Mouse (Mus musculus) kidney, embryonic 15.5 days (tissue): ENCODE measurements around the gene Slc12a8. TPM values are rescaled to one million over a fixed set of nuclear protein-coding genes. Genes with fewer than 3 reads are reported as not detected.

ENCODE experiments used
- ATAC-seq: fragments of 200-750 bp; cut with Nextera tagmentation; replicated peaks from 2 replicates; pipeline ENCODE4 v1.8.0; 2017; ENCODE audit warnings: moderate TSS enrichment; ENCODE audit not compliant: low FRiP score
- H3K27ac ChIP-seq: fragments of 300-500 bp; sonication (generic); 2 replicates; pipeline ENCODE4 v1.5.1; 2015; ENCODE audit warnings: mild to moderate bottlenecking, inconsistent platforms
- H3K27me3 ChIP-seq: fragments of 300-500 bp; sonication (generic); 2 replicates; pipeline ENCODE4 v1.6.1; 2015; ENCODE audit warnings: inconsistent platforms
- H3K36me3 ChIP-seq: fragments of 300-500 bp; sonication (generic); 2 replicates; pipeline ENCODE4 v1.6.1; 2015; ENCODE audit warnings: inconsistent platforms
- H3K4me1 ChIP-seq: fragments of 300-500 bp; sonication (generic); 2 replicates; pipeline ENCODE4 v1.6.1; 2015; ENCODE audit warnings: inconsistent platforms
- H3K4me2 ChIP-seq: fragments of 300-500 bp; sonication (generic); 2 replicates; pipeline ENCODE4 v1.6.1; 2015; ENCODE audit warnings: moderate library complexity, mild to moderate bottlenecking, inconsistent platforms
- H3K4me3 ChIP-seq: fragments of 300-500 bp; sonication (generic); replicated peaks from 2 replicates; pipeline ENCODE4 v1.5.1; 2015; ENCODE audit warnings: mild to moderate bottlenecking, inconsistent platforms
- H3K9ac ChIP-seq: fragments of 300-500 bp; sonication (generic); 2 replicates; pipeline ENCODE4 v1.6.1; 2015; ENCODE audit warnings: mild to moderate bottlenecking, inconsistent platforms
- H3K9me3 ChIP-seq: fragments of 300-500 bp; sonication (generic); replicated peaks from 2 replicates; pipeline ENCODE4 v1.6.1; 2016; ENCODE audit warnings: inconsistent platforms
- WGBS: fragments of 180-500 bp; shearing (Covaris S2); methylation state at CpG from one replicate; pipeline ENCODE4 v1.1.7; 2015; ENCODE audit warnings: mixed read lengths; 5-methylcytosine and 5-hydroxymethylcytosine counted together
- polyA plus RNA-seq: library from polyadenylated mRNA; unstranded; fragments of >200 nt; fragmentation: Nextera tagmentation; extraction: Ambion mirVana; gene quantifications from 2 replicates; pipeline ENCODE4 v1.2.1, GENCODE M21; 2015

The Slc12a8 gene
- polyA plus RNA-seq, 1 experiment from 2014 or later = 0.84 TPM

DNA sequence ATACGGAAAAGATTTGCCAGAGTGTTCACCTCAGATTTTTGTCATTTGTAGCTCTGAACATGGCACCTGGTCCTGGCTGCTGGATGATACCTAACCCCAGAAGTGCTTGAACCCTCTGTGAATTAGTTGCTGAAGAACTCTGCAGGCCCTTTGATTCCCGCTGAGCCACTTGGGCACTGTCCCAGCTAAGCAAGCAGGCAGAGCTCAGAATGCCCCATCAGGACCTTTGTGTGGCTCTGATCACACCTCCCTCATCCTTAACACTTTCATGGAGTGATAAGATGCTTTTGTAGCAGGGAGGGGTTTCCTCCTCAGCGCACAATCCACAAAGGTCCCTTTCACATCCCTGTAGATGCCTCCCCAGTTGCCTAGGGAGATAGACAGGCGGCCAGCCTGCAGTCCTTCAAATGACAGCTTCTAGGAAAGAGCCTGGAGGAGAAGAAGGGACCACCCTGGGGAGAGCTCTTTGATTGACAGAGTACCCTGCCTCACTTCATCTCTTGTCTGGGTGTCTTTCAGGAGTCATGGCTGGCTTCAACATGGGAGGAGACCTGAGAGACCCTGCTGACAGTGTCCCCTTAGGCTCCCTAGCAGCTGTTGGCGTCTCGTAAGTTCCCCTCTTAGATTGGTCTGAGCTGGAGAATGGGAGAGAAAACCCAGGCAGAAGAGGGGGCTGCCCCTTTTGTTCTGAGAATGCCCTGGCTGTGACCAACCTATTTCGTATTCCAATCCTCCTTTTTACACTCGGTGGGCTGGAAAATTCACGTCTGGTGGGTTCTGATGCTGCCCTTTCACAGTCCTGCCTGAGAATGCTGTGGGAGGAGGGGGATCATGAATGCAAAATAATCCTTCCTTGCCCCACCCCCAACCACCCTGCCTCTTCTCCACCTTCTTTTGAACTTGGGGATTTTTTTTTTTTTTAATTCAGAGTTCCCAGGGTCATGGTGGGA lies 88.8 kb downstream of the Slc12a8 start:
- WGBS = 56% methylated on average over 9 of the region's 9 CpGs
- no peaks in the 10 kb centered on the region for H3K36me3 ChIP-seq
- H3K4me2 ChIP-seq = no peak overlapping the region
- H3K4me1 ChIP-seq = 0 out of 2 replicates have a peak, but pooled peaks cover 8% of the 10 kb centered on the region
- no peaks in the 10 kb centered on the region for H3K9me3 ChIP-seq
- H3K27ac ChIP-seq = 0 out of 2 replicates have a peak overlapping the region, but pooled peaks have one; percentile 0
- H3K9ac ChIP-seq = no peak overlapping the region
- no peaks in the 10 kb centered on the region for H3K27me3 ChIP-seq
- no peak overlapping the region for H3K4me3 ChIP-seq
- ATAC-seq = peak; percentile 47

DNA sequence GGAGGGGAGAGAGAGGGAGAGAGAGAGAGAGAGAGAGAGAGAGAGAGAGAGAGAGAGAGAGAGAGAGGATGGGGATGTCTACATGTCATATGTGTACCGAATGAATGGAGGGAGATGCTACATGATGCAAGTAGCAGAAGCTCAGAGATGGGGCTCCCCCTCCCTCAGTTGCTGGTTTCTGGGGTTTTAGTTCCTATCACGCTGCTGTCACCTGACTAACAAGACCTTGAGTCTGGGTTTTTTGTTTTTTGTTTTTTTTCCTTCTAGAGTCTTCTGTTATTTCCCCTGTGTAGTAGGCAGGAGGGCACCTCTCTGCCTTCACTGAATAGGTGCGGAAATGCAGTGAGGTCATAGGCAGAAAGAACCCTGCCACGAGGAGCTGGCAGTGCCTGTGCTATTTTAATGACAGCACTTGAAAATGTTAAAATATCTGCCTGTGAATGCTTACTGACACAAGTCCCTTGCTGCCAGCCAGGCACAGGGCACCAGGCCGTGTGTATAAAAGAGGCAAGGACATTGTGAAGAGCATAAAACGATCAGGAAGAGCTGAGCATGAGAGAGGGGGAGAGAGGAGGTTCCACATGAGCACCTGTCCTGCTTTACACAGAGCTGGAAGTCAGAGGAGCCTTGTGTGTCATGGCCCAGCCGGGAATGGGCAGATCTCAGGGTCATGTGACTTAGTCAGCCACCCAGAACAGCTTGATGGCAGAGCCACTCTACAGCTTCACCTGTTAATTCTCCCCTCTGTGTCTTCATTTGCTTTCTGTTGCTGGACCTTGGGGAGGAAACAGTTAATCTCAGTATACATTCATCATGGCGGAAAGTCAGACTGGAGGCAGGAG lies 89.8 kb downstream of the Slc12a8 start:
- WGBS = 49% methylated on average over 8 of the region's 8 CpGs
- 0 out of 2 replicates have a peak, but pooled peaks cover 8% of the 10 kb centered on the region for H3K4me1 ChIP-seq
- peak; percentile 77 for ATAC-seq
- no peaks in the 10 kb centered on the region for H3K9me3 ChIP-seq
- H3K4me3 ChIP-seq = no peak overlapping the region
- H3K27ac ChIP-seq = no peak overlapping the region
- no peak overlapping the region for H3K9ac ChIP-seq
- H3K4me2 ChIP-seq = no peak overlapping the region
- H3K36me3 ChIP-seq = no peaks in the 10 kb centered on the region
- no peaks in the 10 kb centered on the region for H3K27me3 ChIP-seq

DNA sequence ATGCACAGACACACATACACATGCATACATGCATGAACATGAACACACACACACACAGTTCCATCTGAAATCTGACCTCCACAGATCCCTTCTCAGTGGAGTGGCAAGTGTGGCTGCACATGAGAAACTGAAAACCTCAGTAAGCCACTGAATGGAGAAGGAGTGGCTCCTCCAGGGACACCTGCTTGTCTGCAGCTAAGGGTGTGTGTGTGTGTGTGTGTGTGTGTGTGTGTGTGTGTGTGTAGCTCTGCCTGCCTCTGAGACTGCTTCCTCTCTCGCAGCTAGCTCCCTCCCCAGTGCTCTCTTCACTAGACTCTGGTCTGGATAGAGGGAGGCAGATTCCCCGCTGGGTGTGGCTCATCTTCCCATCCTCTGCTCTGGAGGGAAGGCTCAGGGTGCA lies 92.4 kb downstream of the Slc12a8 start:
- ATAC-seq = no peak
- H3K4me2 ChIP-seq = no peak overlapping the region
- H3K9me3 ChIP-seq = no peaks in the 10 kb centered on the region
- no peaks in the 10 kb centered on the region for H3K27me3 ChIP-seq
- WGBS = 77% methylated on average over 2 of the region's 2 CpGs
- H3K9ac ChIP-seq = no peak overlapping the region
- H3K36me3 ChIP-seq = no peaks in the 10 kb centered on the region
- H3K4me3 ChIP-seq = no peak overlapping the region
- H3K4me1 ChIP-seq = 0 out of 2 replicates have a peak, but pooled peaks cover 8% of the 10 kb centered on the region
- no peak overlapping the region for H3K27ac ChIP-seq

DNA sequence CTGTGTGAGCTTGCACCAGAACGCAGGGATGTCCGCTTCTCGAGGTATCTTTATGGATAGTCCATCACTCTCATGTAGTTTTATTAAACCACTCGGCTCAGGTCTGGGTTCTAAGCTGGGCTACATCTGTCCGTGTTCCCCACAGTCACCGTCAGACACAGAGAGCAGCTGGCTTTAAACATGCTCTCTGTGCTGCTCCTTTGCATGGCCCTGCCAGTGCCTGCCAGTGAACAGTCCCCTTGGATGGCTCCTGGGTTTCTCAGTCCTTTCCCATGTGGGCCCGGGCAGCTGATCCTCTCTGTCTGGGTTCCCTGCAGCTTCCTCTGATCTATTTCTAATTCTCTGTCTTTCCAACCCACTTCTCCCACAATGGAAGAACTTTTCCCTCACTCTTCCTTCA lies 93.3 kb downstream of the Slc12a8 start:
- Histone ChIP-seq H3K4me1 (0 out of 2 replicates have a peak, but pooled peaks cover 8% of the 10 kb centered on the region), H3K36me3 (no peaks in the 10 kb centered on the region), H3K27ac (no peak overlapping the region), H3K9ac (no peak overlapping the region), H3K4me3 (no peak overlapping the region), H3K9me3 (no peaks in the 10 kb centered on the region), H3K27me3 (no peaks in the 10 kb centered on the region), H3K4me2 (no peak overlapping the region)
- 94% methylated on average over 7 of the region's 7 CpGs for WGBS
- no peak for ATAC-seq

DNA sequence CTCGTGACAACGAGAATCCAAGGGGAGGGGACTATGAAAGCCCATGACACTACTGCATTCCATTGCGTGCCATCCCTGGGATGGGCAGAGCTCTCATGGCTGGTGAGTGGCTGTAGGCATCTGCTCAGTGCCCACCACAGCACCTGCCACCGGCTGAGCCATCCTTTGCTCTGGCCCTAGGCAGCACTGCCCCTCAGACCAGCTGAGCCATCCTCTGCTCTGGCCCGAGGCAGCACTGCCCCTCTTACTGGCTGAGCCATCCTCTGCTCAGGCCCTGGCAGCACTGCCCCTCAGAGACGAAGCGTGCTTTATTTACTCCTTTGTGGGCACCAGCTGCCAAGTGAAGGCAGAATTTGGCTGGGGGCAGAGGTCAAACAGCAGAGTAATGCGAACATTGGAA lies 94.2 kb downstream of the Slc12a8 start:
- Histone ChIP-seq H3K9ac (no peak overlapping the region), H3K4me1 (0 out of 2 replicates have a peak, but pooled peaks cover 3% of the 10 kb centered on the region), H3K4me2 (no peak overlapping the region), H3K9me3 (no peaks in the 10 kb centered on the region), H3K36me3 (no peaks in the 10 kb centered on the region), H3K27me3 (no peaks in the 10 kb centered on the region), H3K27ac (no peak overlapping the region), H3K4me3 (no peak overlapping the region)
- 83% methylated on average over 8 of the region's 8 CpGs for WGBS
- ATAC-seq = no peak

DNA sequence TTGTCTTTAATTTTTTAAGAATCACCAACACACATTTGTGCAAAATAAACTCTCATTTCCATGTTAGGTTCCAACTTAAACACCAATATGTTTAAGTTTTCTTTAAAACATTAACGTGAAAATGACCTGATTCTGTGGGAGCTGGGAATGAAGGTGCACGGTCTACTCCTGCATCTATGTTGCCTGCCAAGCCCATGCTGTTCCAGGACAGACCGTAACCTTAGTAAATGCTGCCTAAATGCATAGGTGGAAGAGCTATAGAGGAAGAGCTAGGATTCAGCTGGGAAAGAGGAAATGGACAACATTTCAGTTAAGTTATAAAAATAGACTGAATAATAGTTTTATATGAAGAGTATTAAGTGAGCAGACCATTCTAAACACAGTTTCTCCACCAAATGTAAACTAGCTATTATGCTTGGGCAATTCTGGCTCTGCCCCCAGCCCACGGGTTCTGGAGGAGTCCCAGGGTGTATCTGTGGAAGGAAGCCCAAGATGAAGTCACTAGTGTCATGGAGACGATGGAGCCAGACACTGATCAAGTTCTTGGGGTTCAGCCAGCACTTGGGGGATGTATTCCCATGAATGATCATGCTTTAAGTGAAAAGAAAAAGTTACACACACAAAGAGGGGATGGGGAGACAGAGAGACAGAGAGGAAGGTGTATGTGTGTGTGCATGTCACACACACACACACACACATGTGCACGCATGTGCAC lies 95.1 kb downstream of the Slc12a8 start:
- WGBS = 84% methylated on average over 6 of the region's 6 CpGs
- Histone ChIP-seq H3K27ac (no peak overlapping the region), H3K4me3 (no peak overlapping the region), H3K4me2 (no peak overlapping the region), H3K9ac (no peak overlapping the region), H3K9me3 (no peaks in the 10 kb centered on the region), H3K27me3 (no peaks in the 10 kb centered on the region), H3K36me3 (no peaks in the 10 kb centered on the region), H3K4me1 (no peaks in the 10 kb centered on the region)
- ATAC-seq = no peak

DNA sequence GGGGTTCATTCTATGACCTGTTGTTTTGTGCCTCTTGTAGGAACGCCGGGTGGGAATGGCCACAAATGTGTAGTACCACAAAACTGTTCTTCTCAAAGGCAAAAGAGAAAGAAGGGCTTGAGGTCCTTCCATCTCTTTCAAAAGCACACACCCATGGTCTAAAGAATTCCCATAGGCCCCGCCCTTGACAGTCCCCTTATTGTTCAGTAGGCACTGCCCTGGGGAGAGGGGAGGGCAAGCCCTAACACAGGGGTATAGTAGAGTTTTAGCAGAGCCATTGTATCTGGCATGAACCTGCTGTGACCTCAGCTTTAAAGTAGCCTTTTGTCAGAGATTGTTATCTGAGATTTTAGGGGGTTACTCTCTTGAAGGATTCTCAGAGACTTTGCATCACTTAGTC lies 98.9 kb downstream of the Slc12a8 start:
- 88% methylated on average over 3 of the region's 3 CpGs for WGBS
- Histone ChIP-seq H3K27me3 (no peaks in the 10 kb centered on the region), H3K4me3 (no peak overlapping the region), H3K9me3 (no peaks in the 10 kb centered on the region), H3K4me2 (no peak overlapping the region), H3K27ac (no peak overlapping the region), H3K36me3 (no peaks in the 10 kb centered on the region), H3K4me1 (no peaks in the 10 kb centered on the region), H3K9ac (no peak overlapping the region)
- ATAC-seq = no peak

DNA sequence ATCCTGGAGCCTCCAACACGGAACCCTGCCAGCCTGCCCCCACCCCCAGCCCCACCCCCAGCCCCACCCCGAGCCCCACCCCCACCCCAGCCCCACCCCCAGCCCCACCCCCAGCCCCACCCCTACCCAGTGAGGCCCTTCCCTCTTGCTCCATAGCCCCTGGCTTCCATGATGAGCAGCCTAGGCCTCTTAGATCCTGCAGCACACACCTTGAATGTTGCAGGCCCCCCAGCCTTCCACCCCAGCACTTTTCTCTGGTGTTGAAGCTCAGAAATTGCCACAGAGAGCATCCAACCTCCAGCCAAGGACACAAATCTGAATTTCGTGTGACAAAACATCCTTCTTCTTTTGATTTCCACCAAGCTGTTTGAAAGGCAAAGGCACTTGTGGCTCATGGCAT lies 104.7 kb downstream of the Slc12a8 start:
- 40% methylated on average over 3 of the region's 3 CpGs for WGBS
- Histone ChIP-seq H3K9ac (no peak overlapping the region), H3K9me3 (no peaks in the 10 kb centered on the region), H3K4me2 (no peak overlapping the region), H3K27me3 (no peaks in the 10 kb centered on the region), H3K4me3 (no peak overlapping the region), H3K36me3 (no peaks in the 10 kb centered on the region), H3K27ac (no peak overlapping the region), H3K4me1 (no peaks in the 10 kb centered on the region)
- ATAC-seq = no peak

DNA sequence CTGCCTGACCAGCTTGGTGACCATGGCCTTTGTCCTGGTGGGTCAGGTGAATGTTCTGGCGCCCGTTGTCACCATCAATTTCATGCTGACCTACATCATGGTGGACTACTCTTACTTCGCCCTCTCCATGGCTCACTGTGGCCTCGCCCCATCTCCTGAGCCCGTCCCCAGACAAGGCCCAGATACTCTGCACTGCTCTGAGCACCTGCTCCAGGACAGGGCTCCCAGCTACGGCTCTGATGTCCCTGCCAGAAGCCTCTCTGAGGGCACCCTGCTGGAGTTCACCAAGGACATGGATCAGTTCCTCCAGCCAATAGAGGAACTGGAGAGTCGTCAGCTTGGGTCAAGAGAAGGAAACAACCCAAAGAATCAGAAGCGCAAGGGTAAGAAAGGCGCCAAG lies 107.5 kb downstream of the Slc12a8 start:
- no peak for ATAC-seq
- H3K4me2 ChIP-seq = no peak overlapping the region
- WGBS = 94% methylated on average over 9 of the region's 9 CpGs

DNA sequence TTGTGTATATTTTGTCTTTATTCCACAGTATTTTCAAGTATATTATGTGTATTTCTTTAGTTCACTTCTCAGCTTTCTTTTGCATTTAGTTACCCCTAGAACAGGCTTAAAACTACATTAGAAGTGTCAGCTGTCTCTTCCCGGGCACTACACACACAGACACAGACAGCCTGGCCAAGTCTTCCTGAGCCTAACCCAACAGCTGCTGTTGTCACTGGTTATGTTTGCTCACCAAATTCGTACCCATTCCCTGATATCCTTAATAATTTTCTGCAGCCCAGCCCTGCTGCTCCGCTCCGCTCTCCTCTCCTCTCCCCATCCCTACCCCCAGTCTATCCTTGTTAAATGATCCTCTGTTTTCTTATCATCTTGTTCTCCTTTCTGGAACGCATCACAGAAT lies 112.4 kb downstream of the Slc12a8 start:
- Histone ChIP-seq H3K4me2 (no peak overlapping the region), H3K9me3 (no peaks in the 10 kb centered on the region), H3K9ac (no peak overlapping the region), H3K27me3 (no peaks in the 10 kb centered on the region), H3K4me1 (no peaks in the 10 kb centered on the region), H3K4me3 (no peak overlapping the region), H3K36me3 (no peaks in the 10 kb centered on the region), H3K27ac (no peak overlapping the region)
- no peak for ATAC-seq
- 84% methylated on average over 5 of the region's 5 CpGs for WGBS

More for the DNA sequence above, 107.5 kb downstream of the Slc12a8 start:
- no peaks in the 10 kb centered on the region for H3K36me3 ChIP-seq
- no peaks in the 10 kb centered on the region for H3K4me1 ChIP-seq
- H3K9me3 ChIP-seq = no peaks in the 10 kb centered on the region
- H3K9ac ChIP-seq = no peak overlapping the region
- no peaks in the 10 kb centered on the region for H3K27me3 ChIP-seq
- no peak overlapping the region for H3K27ac ChIP-seq
- H3K4me3 ChIP-seq = no peak overlapping the region

DNA sequence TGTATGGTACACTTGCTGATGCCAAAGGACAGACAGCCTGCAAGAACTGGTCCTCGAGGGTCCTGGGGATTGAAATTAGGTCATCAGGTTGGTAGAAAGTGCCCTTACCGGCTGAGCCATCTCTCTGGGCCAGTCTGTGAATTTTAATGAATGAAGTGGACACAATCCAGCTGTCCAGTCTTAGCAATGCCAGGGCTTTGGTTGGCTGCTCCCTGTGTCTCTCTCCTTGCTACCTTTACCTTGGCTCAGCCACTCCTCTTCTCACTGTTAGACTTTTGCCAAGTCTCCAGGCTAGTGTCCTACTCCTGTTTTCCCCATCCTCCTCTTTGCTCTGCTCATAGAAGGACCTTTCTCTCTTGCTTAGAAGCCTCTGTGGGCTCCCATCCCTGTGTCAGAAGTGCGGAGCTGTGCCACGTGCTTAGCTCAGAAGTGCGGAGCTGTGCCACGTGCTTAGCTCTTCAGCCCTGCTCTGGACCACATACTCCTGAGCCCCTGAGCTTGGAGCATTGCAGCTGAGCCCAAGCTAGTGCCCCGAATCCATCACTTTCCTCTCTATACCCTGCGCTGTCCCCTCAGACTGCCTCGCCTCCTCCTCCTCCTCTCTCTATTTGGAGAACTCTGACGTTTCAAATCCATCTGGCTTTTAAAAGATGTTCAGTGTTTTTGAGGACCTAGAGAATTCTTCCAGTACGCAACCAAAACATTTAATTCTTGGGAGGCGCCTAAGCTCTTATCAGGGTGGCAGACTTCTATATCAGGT lies 118.9 kb downstream of the Slc12a8 start:
- no peak overlapping the region for H3K4me3 ChIP-seq
- no peak overlapping the region for H3K27ac ChIP-seq
- H3K4me2 ChIP-seq = no peak overlapping the region
- WGBS = 82% methylated on average over 12 of the region's 12 CpGs
- H3K4me1 ChIP-seq = no peaks in the 10 kb centered on the region
- no peaks in the 10 kb centered on the region for H3K9me3 ChIP-seq
- H3K27me3 ChIP-seq = no peaks in the 10 kb centered on the region
- H3K9ac ChIP-seq = no peak overlapping the region
- no peaks in the 10 kb centered on the region for H3K36me3 ChIP-seq
- no peak for ATAC-seq
